Mouse (Mus musculus) intestine, embryonic 14.5 days (tissue): Measurements from ENCODE around the gene Actr3. TPM values are rescaled to one million over a fixed set of nuclear protein-coding genes. Genes with fewer than 3 reads are reported as not detected.

Experiments
- ATAC-seq: fragments of 200-750 bp; cut with Nextera tagmentation; replicated peaks from 2 replicates; pipeline ENCODE4 v1.8.0; 2017; ENCODE audit warnings: low read depth, moderate number of reproducible peaks, moderate TSS enrichment, moderate library complexity; ENCODE audit not compliant: low FRiP score, low TSS enrichment
- DNase-seq: peaks from one replicate; pipeline ENCODE4 v3.0.0-alpha.2; 2018; ENCODE audit warnings: low spot score
- H3K27ac ChIP-seq: fragments of 300-500 bp; sonication (generic); 2 replicates; pipeline ENCODE4 v1.5.1; 2014; ENCODE audit warnings: low read depth, mild to moderate bottlenecking, control low read depth
- H3K27me3 ChIP-seq: fragments of 300-500 bp; sonication (generic); replicated peaks from 2 replicates; pipeline ENCODE4 v1.6.1; 2014; ENCODE audit warnings: low read length, control low read depth; ENCODE audit not compliant: control insufficient read depth, insufficient read depth
- H3K36me3 ChIP-seq: fragments of 300-500 bp; sonication (generic); 2 replicates; pipeline ENCODE4 v1.6.1; 2014; ENCODE audit warnings: low read length, control low read depth; ENCODE audit not compliant: control insufficient read depth, insufficient read depth
- H3K4me1 ChIP-seq: fragments of 300-500 bp; sonication (generic); replicated peaks from 2 replicates; pipeline ENCODE4 v1.6.1; 2014; ENCODE audit warnings: low read length, control low read depth, mixed read lengths; ENCODE audit not compliant: control insufficient read depth, insufficient read depth
- H3K4me2 ChIP-seq: fragments of 300-500 bp; sonication (generic); 2 replicates; pipeline ENCODE4 v1.6.1; 2014; ENCODE audit warnings: low read length
- H3K4me3 ChIP-seq: fragments of 300-500 bp; sonication (generic); 2 replicates; pipeline ENCODE4 v1.5.1; 2014; ENCODE audit warnings: low read depth, low read length, control low read depth, mixed read lengths
- H3K9ac ChIP-seq: fragments of 300-500 bp; sonication (generic); 2 replicates; pipeline ENCODE4 v1.6.1; 2014; ENCODE audit warnings: mild to moderate bottlenecking, low read length
- H3K9me3 ChIP-seq: fragments of 300-500 bp; sonication (generic); 2 replicates; pipeline ENCODE4 v1.6.1; 2016; ENCODE audit warnings: low read length, control low read depth; ENCODE audit not compliant: control insufficient read depth
- WGBS: fragments of 180-500 bp; shearing (Covaris S2); extraction: QIAGEN DNeasy Blood & Tissue Kit; methylation state at CpG from one replicate; pipeline ENCODE4 v1.1.7; 2014; 5-methylcytosine and 5-hydroxymethylcytosine counted together
- polyA plus RNA-seq: library from polyadenylated mRNA; unstranded; fragments of >200 nt; fragmentation: Nextera tagmentation; extraction: Ambion mirVana; gene quantifications from 2 replicates; pipeline ENCODE4 v1.2.1, GENCODE M21; 2014

Actr3 gene
- polyA plus RNA-seq, 1 experiment from 2014 or later = 349 TPM

GRCm38 (mm10) chr1:125470805-125471648 is 35.5 kb upstream of the Actr3 start:
- Histone ChIP-seq H3K27me3 (no peaks in the 10 kb centered on the region), H3K9ac (no peak overlapping the region), H3K9me3 (no peaks in the 10 kb centered on the region), H3K4me1 (no peaks in the 10 kb centered on the region), H3K4me2 (no peak overlapping the region), H3K4me3 (no peak overlapping the region), H3K27ac (no peak overlapping the region), H3K36me3 (no peaks in the 10 kb centered on the region)
- WGBS = 85% methylated on average over 4 of the region's 4 CpGs
- DNase-seq (no peak), ATAC-seq (no peak)

- no peaks in the 10 kb centered on the region for H3K4me1 ChIP-seq
- ATAC-seq = no peak
- H3K27ac ChIP-seq = no peak overlapping the region
- H3K27me3 ChIP-seq = no peaks in the 10 kb centered on the region
- H3K36me3 ChIP-seq = no peaks in the 10 kb centered on the region
- DNase-seq = no peak
- 95% methylated on average over 4 of the region's 4 CpGs for WGBS
- no peaks in the 10 kb centered on the region for H3K9me3 ChIP-seq
- no peak overlapping the region for H3K4me3 ChIP-seq
- H3K9ac ChIP-seq = no peak overlapping the region
- H3K4me2 ChIP-seq = no peak overlapping the region
Measured at GRCm38 (mm10) chr1:125467936-125468335, 32.4 kb upstream of the Actr3 start.

GRCm38 (mm10) chr1:125466621-125467257 is 31.2 kb upstream of the Actr3 start:
- Histone ChIP-seq H3K4me3 (no peak overlapping the region), H3K27ac (no peak overlapping the region), H3K9me3 (no peaks in the 10 kb centered on the region), H3K4me1 (no peaks in the 10 kb centered on the region), H3K36me3 (no peaks in the 10 kb centered on the region), H3K4me2 (no peak overlapping the region), H3K27me3 (no peaks in the 10 kb centered on the region), H3K9ac (no peak overlapping the region)
- no peak for ATAC-seq
- WGBS = 65% methylated on average over 10 of the region's 10 CpGs
- DNase-seq = no peak

GRCm38 (mm10) chr1:125464011-125464410 is 28.5 kb upstream of the Actr3 start:
- Histone ChIP-seq H3K27me3 (no peaks in the 10 kb centered on the region), H3K9ac (no peak overlapping the region), H3K4me1 (no peaks in the 10 kb centered on the region), H3K4me3 (no peak overlapping the region), H3K27ac (no peak overlapping the region), H3K9me3 (no peaks in the 10 kb centered on the region), H3K36me3 (no peaks in the 10 kb centered on the region), H3K4me2 (no peak overlapping the region)
- 89% methylated on average over 4 of the region's 4 CpGs for WGBS
- no peak for ATAC-seq
- DNase-seq = no peak

- WGBS = 85% methylated on average over 2 of the region's 2 CpGs
- no peaks in the 10 kb centered on the region for H3K36me3 ChIP-seq
- H3K4me1 ChIP-seq = no peaks in the 10 kb centered on the region
- no peaks in the 10 kb centered on the region for H3K27me3 ChIP-seq
- H3K9ac ChIP-seq = no peak overlapping the region
- no peak overlapping the region for H3K4me2 ChIP-seq
- ATAC-seq = no peak
- no peak overlapping the region for H3K27ac ChIP-seq
- H3K9me3 ChIP-seq = no peaks in the 10 kb centered on the region
- no peak for DNase-seq
- no peak overlapping the region for H3K4me3 ChIP-seq
Measured at GRCm38 (mm10) chr1:125463349-125463748, 27.8 kb upstream of the Actr3 start.

- no peaks in the 10 kb centered on the region for H3K36me3 ChIP-seq
- H3K9me3 ChIP-seq = no peaks in the 10 kb centered on the region
- no peaks in the 10 kb centered on the region for H3K27me3 ChIP-seq
- 88% methylated on average over 1 of the region's 1 CpGs for WGBS
- H3K9ac ChIP-seq = no peak overlapping the region
- DNase-seq (no peak), ATAC-seq (no peak)
- H3K27ac ChIP-seq = no peak overlapping the region
- no peak overlapping the region for H3K4me3 ChIP-seq
- no peak overlapping the region for H3K4me2 ChIP-seq
- H3K4me1 ChIP-seq = no peaks in the 10 kb centered on the region
Measured at GRCm38 (mm10) chr1:125462917-125463316, 27.4 kb upstream of the Actr3 start.

GRCm38 (mm10) chr1:125458531-125458930 is 23.0 kb upstream of the Actr3 start:
- Histone ChIP-seq H3K9ac (no peak overlapping the region), H3K36me3 (no peaks in the 10 kb centered on the region), H3K4me1 (no peaks in the 10 kb centered on the region), H3K27me3 (no peaks in the 10 kb centered on the region), H3K4me2 (no peak overlapping the region), H3K9me3 (no peaks in the 10 kb centered on the region), H3K27ac (no peak overlapping the region), H3K4me3 (no peak overlapping the region)
- ATAC-seq = no peak
- no peak for DNase-seq
- WGBS = 71% methylated on average over 5 of the region's 5 CpGs

- Histone ChIP-seq H3K4me3 (no peak overlapping the region), H3K9me3 (no peaks in the 10 kb centered on the region)
Measured at GRCm38 (mm10) chr1:125455128-125455527, 19.6 kb upstream of the Actr3 start.

More at GRCm38 (mm10) chr1:125455128-125455527, 19.6 kb upstream of the Actr3 start:
- Histone ChIP-seq H3K36me3 (no peaks in the 10 kb centered on the region), H3K9ac (no peak overlapping the region), H3K27me3 (no peaks in the 10 kb centered on the region), H3K4me1 (no peaks in the 10 kb centered on the region), H3K4me2 (no peak overlapping the region), H3K27ac (no peak overlapping the region)
- ATAC-seq (no peak), DNase-seq (no peak)
- 69% methylated on average over 2 of the region's 2 CpGs for WGBS
